Mouse (Mus musculus): ENCODE data around the gene Ythdf1.

The Ythdf1 gene

GRCm38 (mm10) chr2:180879365-180880067, 41.2 kb downstream of the Ythdf1 start:
- in situ Hi-C loops (cut with MboI, MseI) = no loop called here

GRCm38 (mm10) chr2:180870006-180870405, 50.7 kb downstream of the Ythdf1 start:
- in situ Hi-C loops (cut with MboI, MseI) = no loop called here

- in situ Hi-C loops (cut with MboI, MseI) = no loop called here
Measured at GRCm38 (mm10) chr2:180861561-180861960, 59.2 kb downstream of the Ythdf1 start.

- in situ Hi-C loops (cut with MboI, MseI) = no loop called here
Measured at GRCm38 (mm10) chr2:180857121-180857520, 63.6 kb downstream of the Ythdf1 start.

- in situ Hi-C loops (cut with MboI, MseI) = no loop called here
Measured at GRCm38 (mm10) chr2:180855005-180855544, 65.7 kb downstream of the Ythdf1 start.

Data from T-helper 1 cell (primary cell).